Mouse (Mus musculus) layer of hippocampus, adult 11-12 months (tissue): ENCODE data around the gene Hoxc12.

ENCODE experiments used
- DNase-seq: peaks from one replicate; pipeline ENCODE4 v3.0.0; 2022; ENCODE audit warnings: low spot score

The Hoxc12 gene

GRCm38 (mm10) chr15:102936279-102936972, at the start of gene Hoxc12:
Gene Hoxc12, plus strand, starts transcription at chr15:102936757.
- no peak for DNase-seq

GRCm38 (mm10) chr15:102895115-102895514, 41.4 kb upstream of the Hoxc12 start:
- DNase-seq = no peak

- no peak for DNase-seq
Observed at GRCm38 (mm10) chr15:102904946-102905345, 31.6 kb upstream of the Hoxc12 start.

- no peak for DNase-seq
Observed at GRCm38 (mm10) chr15:102909536-102909935, 27.0 kb upstream of the Hoxc12 start.

GRCm38 (mm10) chr15:102910038-102910437, 26.5 kb upstream of the Hoxc12 start:
- DNase-seq = no peak

- no peak for DNase-seq
Observed at GRCm38 (mm10) chr15:102910496-102911095, 26.0 kb upstream of the Hoxc12 start.

GRCm38 (mm10) chr15:102913038-102913585, 23.4 kb upstream of the Hoxc12 start:
- DNase-seq = no peak

GRCm38 (mm10) chr15:102917972-102918572, 18.5 kb upstream of the Hoxc12 start:
- no peak for DNase-seq

- DNase-seq = no peak
Observed at GRCm38 (mm10) chr15:102918611-102919265, 17.8 kb upstream of the Hoxc12 start.

- no peak for DNase-seq
Observed at GRCm38 (mm10) chr15:102919336-102920180, 17.0 kb upstream of the Hoxc12 start.

GRCm38 (mm10) chr15:102920619-102921018, 15.9 kb upstream of the Hoxc12 start:
- no peak for DNase-seq

GRCm38 (mm10) chr15:102921053-102922011, 15.2 kb upstream of the Hoxc12 start, which contains the start of gene Hoxc13:
Gene Hoxc13, plus strand, starts transcription at chr15:102921103.
- DNase-seq = no peak

- DNase-seq = no peak
Observed at GRCm38 (mm10) chr15:102922012-102922362, 14.6 kb upstream of the Hoxc12 start.

- DNase-seq = no peak
Observed at GRCm38 (mm10) chr15:102922636-102923500, 13.7 kb upstream of the Hoxc12 start.

- no peak for DNase-seq
Observed at GRCm38 (mm10) chr15:102927032-102927645, 9.4 kb upstream of the Hoxc12 start.

- DNase-seq = no peak
Observed at GRCm38 (mm10) chr15:102931706-102932358, 4.7 kb upstream of the Hoxc12 start.

- no peak for DNase-seq
Observed at GRCm38 (mm10) chr15:102934438-102934837, 2.1 kb upstream of the Hoxc12 start.

- DNase-seq = no peak
Observed at GRCm38 (mm10) chr15:102934897-102935296, 1.7 kb upstream of the Hoxc12 start.
